Mouse (Mus musculus): ENCODE results near the gene Strada.

- TF ChIP-seq CTCF (IDR thresholded peaks at IDR 0.05; ENCODE audit: low read depth), result 0 out of 2 replicates have a peak, but pooled peaks have one; percentile 23
- TF ChIP-seq EP300 (optimal IDR thresholded peaks at IDR 0.05), result no peak
These were observed 9.2 kb downstream of the Strada start for GRCm38 (mm10) chr11:106192657-106193370.

Measured in stomach, postnatal 0 days (tissue).